Mouse (Mus musculus): Measurements from ENCODE around the gene Rita1. TPM values are rescaled to one million over a fixed set of nuclear protein-coding genes. Genes with fewer than 3 reads are reported as not detected.

Gene Rita1
- polyA plus RNA-seq, 1 experiment from 2014 or later = 13.1 TPM

GRCm38 (mm10) chr5:120587940-120588568 is 24.3 kb downstream of the Rita1 start:
- ATAC-seq (replicated peaks; ENCODE audit: low FRiP score) = peak; percentile 55
- H3K4me1 ChIP-seq (replicated peaks; ENCODE audit: control insufficient read depth, insufficient read depth, low read length) = peaks cover 36% of the 10 kb centered on the region
- DNase-seq (ENCODE audit: low spot score) = no peak

GRCm38 (mm10) chr5:120587616-120587926 is 24.8 kb downstream of the Rita1 start:
- no peaks in the 10 kb centered on the region for H3K27me3 ChIP-seq (replicated peaks; ENCODE audit: control insufficient read depth, insufficient read depth, low read length)
- no peak for DNase-seq (ENCODE audit: low spot score)
- H3K36me3 ChIP-seq (ENCODE audit: control insufficient read depth, insufficient read depth, low read length) = peaks cover 21% of the 10 kb centered on the region
- peak overlapping the region; percentile 93 for H3K4me3 ChIP-seq (ENCODE audit: low read depth, low read length)
- peaks cover 36% of the 10 kb centered on the region for H3K4me1 ChIP-seq (replicated peaks; ENCODE audit: control insufficient read depth, insufficient read depth, low read length)
- H3K9me3 ChIP-seq (ENCODE audit: control insufficient read depth, low read length) = peaks cover 3% of the 10 kb centered on the region; the same call in 1 of the 2 replicates
- 13% methylated on average over 9 of the region's 9 CpGs for WGBS
- H3K27ac ChIP-seq (ENCODE audit: low read depth, low read length) = peak overlapping the region; percentile 84
- ATAC-seq (replicated peaks; ENCODE audit: low FRiP score) = peak; percentile 58
- peak overlapping the region; percentile 97 for H3K4me2 ChIP-seq
- peak overlapping the region; percentile 88 for H3K9ac ChIP-seq (ENCODE audit: low read depth, low read length)

More at GRCm38 (mm10) chr5:120587940-120588568, 24.3 kb downstream of the Rita1 start:
- Histone ChIP-seq H3K27ac (ENCODE audit: low read depth, low read length) (peak overlapping the region; percentile 84), H3K9ac (ENCODE audit: low read depth, low read length) (peak overlapping the region; percentile 88), H3K36me3 (ENCODE audit: control insufficient read depth, insufficient read depth, low read length) (peaks cover 19% of the 10 kb centered on the region), H3K4me2 (peak overlapping the region; percentile 97), H3K27me3 (replicated peaks; ENCODE audit: control insufficient read depth, insufficient read depth, low read length) (no peaks in the 10 kb centered on the region), H3K9me3 (ENCODE audit: control insufficient read depth, low read length) (peaks cover 3% of the 10 kb centered on the region; the same call in 1 of the 2 replicates), H3K4me3 (ENCODE audit: low read depth, low read length) (peak overlapping the region; percentile 93)
- 2% methylated on average over 26 of the region's 29 CpGs for WGBS

- no peaks in the 10 kb centered on the region for H3K27me3 ChIP-seq (replicated peaks; ENCODE audit: control insufficient read depth, insufficient read depth, low read length)
- H3K4me3 ChIP-seq (ENCODE audit: low read depth, low read length) = peak overlapping the region; percentile 93
- peaks cover 21% of the 10 kb centered on the region for H3K36me3 ChIP-seq (ENCODE audit: control insufficient read depth, insufficient read depth, low read length)
- H3K4me1 ChIP-seq (replicated peaks; ENCODE audit: control insufficient read depth, insufficient read depth, low read length) = peaks cover 36% of the 10 kb centered on the region
- H3K4me2 ChIP-seq = peak overlapping the region; percentile 97
- peaks cover 3% of the 10 kb centered on the region; the same call in 1 of the 2 replicates for H3K9me3 ChIP-seq (ENCODE audit: control insufficient read depth, low read length)
- peak; percentile 33 for ATAC-seq (replicated peaks; ENCODE audit: low FRiP score)
- peak overlapping the region; percentile 88 for H3K9ac ChIP-seq (ENCODE audit: low read depth, low read length)
- WGBS = 8% methylated on average over 17 of the region's 17 CpGs
- peak overlapping the region; percentile 84 for H3K27ac ChIP-seq (ENCODE audit: low read depth, low read length)
- no peak for DNase-seq (ENCODE audit: low spot score)
Measured at GRCm38 (mm10) chr5:120586741-120587615, 25.4 kb downstream of the Rita1 start.

GRCm38 (mm10) chr5:120584968-120585367 is 27.4 kb downstream of the Rita1 start:
- Histone ChIP-seq H3K4me2 (no peak overlapping the region), H3K27me3 (replicated peaks; ENCODE audit: control insufficient read depth, insufficient read depth, low read length) (no peaks in the 10 kb centered on the region), H3K4me1 (replicated peaks; ENCODE audit: control insufficient read depth, insufficient read depth, low read length) (peaks cover 32% of the 10 kb centered on the region), H3K9me3 (ENCODE audit: control insufficient read depth, low read length) (no peaks in the 10 kb centered on the region), H3K36me3 (ENCODE audit: control insufficient read depth, insufficient read depth, low read length) (peaks cover 21% of the 10 kb centered on the region), H3K27ac (ENCODE audit: low read depth, low read length) (no peak overlapping the region), H3K9ac (ENCODE audit: low read depth, low read length) (no peak overlapping the region), H3K4me3 (ENCODE audit: low read depth, low read length) (no peak overlapping the region)
- ATAC-seq (replicated peaks; ENCODE audit: low FRiP score) = no peak
- WGBS = 58% methylated on average over 15 of the region's 15 CpGs
- no peak for DNase-seq (ENCODE audit: low spot score)

- H3K27me3 ChIP-seq (replicated peaks; ENCODE audit: control insufficient read depth, insufficient read depth, low read length) = no peaks in the 10 kb centered on the region
Measured at GRCm38 (mm10) chr5:120583511-120583910, 28.9 kb downstream of the Rita1 start.

GRCm38 (mm10) chr5:120582002-120582401 is 30.4 kb downstream of the Rita1 start:
- DNase-seq (ENCODE audit: low spot score) (no peak), ATAC-seq (replicated peaks; ENCODE audit: low FRiP score) (no peak)
- H3K4me2 ChIP-seq = no peak overlapping the region
- H3K4me3 ChIP-seq (ENCODE audit: low read depth, low read length) = no peak overlapping the region
- H3K9me3 ChIP-seq (ENCODE audit: control insufficient read depth, low read length) = no peaks in the 10 kb centered on the region
- peaks cover 47% of the 10 kb centered on the region for H3K4me1 ChIP-seq (replicated peaks; ENCODE audit: control insufficient read depth, insufficient read depth, low read length)
- H3K9ac ChIP-seq (ENCODE audit: low read depth, low read length) = no peak overlapping the region
- H3K27ac ChIP-seq (ENCODE audit: low read depth, low read length) = no peak overlapping the region
- H3K36me3 ChIP-seq (ENCODE audit: control insufficient read depth, insufficient read depth, low read length) = peaks cover 23% of the 10 kb centered on the region
- 77% methylated on average over 9 of the region's 9 CpGs for WGBS
- no peaks in the 10 kb centered on the region for H3K27me3 ChIP-seq (replicated peaks; ENCODE audit: control insufficient read depth, insufficient read depth, low read length)

More at GRCm38 (mm10) chr5:120583511-120583910, 28.9 kb downstream of the Rita1 start:
- Histone ChIP-seq H3K4me1 (replicated peaks; ENCODE audit: control insufficient read depth, insufficient read depth, low read length) (peaks cover 39% of the 10 kb centered on the region), H3K27ac (ENCODE audit: low read depth, low read length) (no peak overlapping the region), H3K9me3 (ENCODE audit: control insufficient read depth, low read length) (no peaks in the 10 kb centered on the region), H3K4me2 (no peak overlapping the region), H3K36me3 (ENCODE audit: control insufficient read depth, insufficient read depth, low read length) (peaks cover 23% of the 10 kb centered on the region), H3K4me3 (ENCODE audit: low read depth, low read length) (no peak overlapping the region), H3K9ac (ENCODE audit: low read depth, low read length) (no peak overlapping the region)
- WGBS = 90% methylated on average over 4 of the region's 4 CpGs
- DNase-seq (ENCODE audit: low spot score) = no peak
- no peak for ATAC-seq (replicated peaks; ENCODE audit: low FRiP score)

GRCm38 (mm10) chr5:120579898-120580626 is 32.3 kb downstream of the Rita1 start:
- Histone ChIP-seq H3K9me3 (ENCODE audit: control insufficient read depth, low read length) (no peaks in the 10 kb centered on the region), H3K9ac (ENCODE audit: low read depth, low read length) (no peak overlapping the region), H3K27me3 (replicated peaks; ENCODE audit: control insufficient read depth, insufficient read depth, low read length) (no peaks in the 10 kb centered on the region), H3K27ac (ENCODE audit: low read depth, low read length) (no peak overlapping the region), H3K4me2 (no peak overlapping the region), H3K36me3 (ENCODE audit: control insufficient read depth, insufficient read depth, low read length) (peaks cover 22% of the 10 kb centered on the region), H3K4me1 (replicated peaks; ENCODE audit: control insufficient read depth, insufficient read depth, low read length) (peaks cover 37% of the 10 kb centered on the region), H3K4me3 (ENCODE audit: low read depth, low read length) (no peak overlapping the region)
- DNase-seq (ENCODE audit: low spot score) = no peak
- ATAC-seq (replicated peaks; ENCODE audit: low FRiP score) = no peak
- WGBS = 89% methylated on average over 26 of the region's 26 CpGs

- DNase-seq (ENCODE audit: low spot score) (no peak), ATAC-seq (replicated peaks; ENCODE audit: low FRiP score) (no peak)
- H3K4me2 ChIP-seq = peak overlapping the region; percentile 45; the same call in 1 of the 2 replicates
- H3K36me3 ChIP-seq (ENCODE audit: control insufficient read depth, insufficient read depth, low read length) = peaks cover 21% of the 10 kb centered on the region
- H3K27me3 ChIP-seq (replicated peaks; ENCODE audit: control insufficient read depth, insufficient read depth, low read length) = no peaks in the 10 kb centered on the region
- H3K4me3 ChIP-seq (ENCODE audit: low read depth, low read length) = no peak overlapping the region
- no peaks in the 10 kb centered on the region for H3K9me3 ChIP-seq (ENCODE audit: control insufficient read depth, low read length)
- H3K27ac ChIP-seq (ENCODE audit: low read depth, low read length) = peak overlapping the region; percentile 90; the same call in 1 of the 2 replicates
- 68% methylated on average over 26 of the region's 26 CpGs for WGBS
- peaks cover 33% of the 10 kb centered on the region for H3K4me1 ChIP-seq (replicated peaks; ENCODE audit: control insufficient read depth, insufficient read depth, low read length)
- H3K9ac ChIP-seq (ENCODE audit: low read depth, low read length) = 0 out of 2 replicates have a peak overlapping the region, but pooled peaks have one; percentile 44
Measured at GRCm38 (mm10) chr5:120579211-120579897, 33.0 kb downstream of the Rita1 start.
